Mouse (Mus musculus) erythroid progenitor cell, adult 5-6 weeks (primary cell): Measurements from ENCODE around the gene Htr1a. TPM values are rescaled to one million over a fixed set of nuclear protein-coding genes. Genes with fewer than 3 reads are reported as not detected.

Experiments used
- ATAC-seq: replicated peaks from 2 replicates; pipeline ENCODE4 v1.8.0; 2016; ENCODE audit warnings: moderate number of reproducible peaks, mild to moderate bottlenecking, moderate TSS enrichment, inconsistent platforms; ENCODE audit not compliant: poor library complexity, low FRiP score, severe bottlenecking
- total RNA-seq, 2 experiments: library from RNA; stranded (forward) in 1 of 2; stranded (reverse) in 1 of 2; fragments of 150-400 nt in 1 of 2; fragments of 186-747, 209-891 nt in 1 of 2; gene quantifications; 2 replicates each; pipeline versions ENCODE4 v1.2.3 to v1.2.4; 2015 to 2017; ENCODE audit warnings: low replicate concordance in 2 of 2

Htr1a gene
- total RNA-seq (2015; ENCODE audit: low replicate concordance) (not detected in 2 replicates), total RNA-seq (2017; ENCODE audit: low replicate concordance) (not detected in 2 replicates)

DNA sequence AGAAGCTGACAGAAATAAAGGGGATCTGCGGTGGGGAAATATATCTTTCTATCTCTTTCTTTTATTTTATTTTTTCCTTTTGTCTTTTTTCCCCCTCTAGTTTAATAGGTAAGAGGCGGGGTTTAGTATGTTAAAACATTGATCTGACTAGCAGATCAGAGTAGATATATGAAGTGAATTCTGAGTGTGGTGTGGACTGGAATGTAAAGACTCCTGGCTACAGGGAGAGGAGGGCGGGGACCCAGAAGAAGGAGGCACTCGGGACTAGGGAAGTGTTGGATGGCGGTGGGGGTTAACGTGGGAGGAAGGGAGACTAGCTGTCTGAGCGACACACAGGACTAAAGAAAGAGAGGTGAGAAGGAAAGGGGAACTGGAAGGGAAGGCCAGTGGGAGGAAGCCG is at the start of gene Htr1a:
TSS of gene Htr1a (plus strand) at position 301 of the 400 bp plus-strand sequence.
- ATAC-seq, result no peak

GRCm38 (mm10) chr13:105411535-105412326 is 31.7 kb upstream of the Htr1a start:
- no peak for ATAC-seq

DNA sequence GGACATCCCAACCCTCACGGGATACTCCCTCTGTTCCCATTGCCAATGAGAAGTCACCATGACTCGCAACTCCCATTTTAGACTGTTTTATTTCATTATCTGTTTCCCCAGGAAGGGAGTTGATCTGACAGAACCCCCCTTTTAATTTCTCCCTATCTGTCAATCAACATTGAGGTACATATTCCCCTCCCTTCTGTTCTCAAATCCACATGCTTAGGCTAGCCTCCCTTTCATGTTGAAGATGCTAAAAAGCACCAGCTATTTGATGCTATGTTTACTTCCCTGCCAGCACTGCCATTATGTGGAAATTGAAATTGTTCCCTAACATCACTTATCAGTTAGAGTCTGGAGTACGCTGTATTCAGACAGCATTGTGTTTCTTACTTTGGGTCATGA is 31.1 kb upstream of the Htr1a start:
- no peak for ATAC-seq

- ATAC-seq, result no peak
Measured at GRCm38 (mm10) chr13:105433141-105433540, 10.3 kb upstream of the Htr1a start.

- no peak for ATAC-seq
Measured at GRCm38 (mm10) chr13:105433630-105434029, 9.8 kb upstream of the Htr1a start.

DNA sequence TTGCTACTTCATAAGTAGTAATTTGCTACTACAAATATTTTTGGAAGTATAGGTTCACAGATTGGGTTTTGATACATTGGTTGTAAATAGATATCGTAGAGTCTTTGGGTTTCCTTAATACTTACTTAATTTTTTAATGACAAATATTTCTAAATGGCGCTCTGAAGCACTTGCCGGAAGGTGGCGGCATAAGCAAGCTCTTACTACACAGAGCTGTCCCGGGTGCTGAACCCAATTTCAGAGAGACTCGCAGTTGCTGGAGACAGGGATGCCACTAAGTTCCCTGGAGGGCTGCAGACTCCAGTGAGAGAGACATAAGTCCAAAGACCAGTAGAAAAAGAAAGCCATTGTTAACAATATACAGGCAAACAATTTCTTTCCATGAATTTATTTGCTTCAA is 863 bp upstream of the Htr1a start:
- no peak for ATAC-seq

DNA sequence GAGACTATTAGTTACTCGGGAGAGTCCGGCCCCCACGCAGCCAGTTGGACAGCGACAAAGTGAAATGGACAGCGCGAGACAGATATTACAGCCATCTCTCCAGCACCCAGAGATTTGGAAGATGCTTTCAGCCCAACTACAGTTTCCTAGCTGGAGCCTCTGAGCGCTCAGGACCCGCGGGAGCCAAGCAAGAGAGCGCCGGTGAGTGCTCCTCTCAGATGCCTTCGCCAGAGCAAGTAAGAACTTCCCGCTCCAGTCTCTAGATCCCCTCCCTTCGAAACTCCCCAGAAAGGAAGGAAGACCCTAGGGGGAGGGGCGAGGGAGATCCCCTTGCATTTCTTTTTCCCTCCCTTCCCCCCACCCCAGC is 415 bp downstream of the Htr1a start:
- ATAC-seq, result no peak

- peak; percentile 49; the same call in 1 of the 2 replicates for ATAC-seq
Measured at GRCm38 (mm10) chr13:105444238-105444894, 927 bp downstream of the Htr1a start.

DNA sequence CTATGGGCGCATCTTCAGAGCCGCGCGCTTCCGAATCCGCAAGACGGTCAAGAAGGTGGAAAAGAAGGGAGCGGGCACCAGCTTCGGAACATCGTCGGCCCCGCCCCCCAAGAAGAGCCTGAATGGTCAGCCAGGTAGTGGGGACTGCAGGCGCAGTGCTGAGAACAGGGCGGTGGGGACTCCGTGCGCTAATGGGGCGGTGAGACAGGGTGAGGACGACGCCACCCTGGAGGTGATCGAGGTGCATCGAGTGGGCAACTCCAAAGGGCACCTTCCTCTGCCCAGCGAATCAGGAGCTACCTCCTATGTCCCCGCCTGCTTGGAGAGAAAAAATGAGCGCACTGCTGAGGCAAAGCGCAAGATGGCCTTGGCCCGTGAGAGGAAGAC is 1.4 kb downstream of the Htr1a start:
- 0 out of 2 replicates have a peak, but pooled peaks have one; percentile 3 for ATAC-seq

DNA sequence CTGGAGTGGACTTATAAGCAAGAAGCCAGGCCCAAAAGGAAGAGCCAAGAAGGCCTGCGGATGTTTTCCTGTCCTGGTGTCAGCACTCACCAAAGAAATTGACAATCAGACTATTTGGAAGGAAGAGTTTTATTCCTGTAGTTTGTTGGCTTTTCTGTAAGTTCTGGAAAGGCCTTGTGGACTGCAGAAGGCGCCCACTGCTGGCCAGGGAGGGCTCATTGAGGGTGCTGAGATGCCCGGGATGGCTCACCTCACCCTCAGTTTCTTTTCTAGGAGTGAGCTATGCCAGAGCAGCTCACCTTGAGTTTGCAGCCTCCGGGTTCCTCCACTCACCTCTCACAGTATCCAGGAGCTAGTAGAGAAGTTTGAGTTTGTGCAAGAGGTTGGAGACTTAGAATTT is 2.8 kb downstream of the Htr1a start:
- no peak for ATAC-seq

GRCm38 (mm10) chr13:105447695-105448094 is 4.3 kb downstream of the Htr1a start:
- ATAC-seq, result no peak

DNA sequence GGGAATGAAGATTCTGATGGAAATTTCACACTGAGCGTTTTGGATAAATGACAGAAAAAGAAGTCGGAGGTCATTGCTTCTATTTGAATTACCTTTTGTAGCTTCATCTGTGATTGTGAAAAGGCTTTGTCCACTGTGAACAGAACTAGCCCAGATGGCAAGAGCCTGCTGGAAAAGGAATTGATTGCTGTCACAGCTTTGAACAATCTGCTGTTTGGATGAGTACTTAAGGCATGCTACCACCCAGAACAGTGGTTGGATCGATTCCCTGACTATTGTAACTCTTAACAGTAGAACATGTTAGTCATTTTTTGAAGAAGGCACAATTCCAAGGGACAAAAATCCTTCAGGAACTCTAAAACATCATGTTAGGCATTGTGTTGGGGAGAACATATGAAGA is 8.1 kb downstream of the Htr1a start:
- no peak for ATAC-seq

Other genes starting within 250 kb of the Htr1a start
- 1.3 TPM in 1 of 2 replicates, not detected in the other for gene Rnf180, start 148.8 kb upstream of the Htr1a start, total RNA-seq (2015; ENCODE audit: low replicate concordance)
- 0.13 TPM in 1 of 2 replicates, not detected in the other for gene Rnf180, start 148.8 kb upstream of the Htr1a start, total RNA-seq (2017; ENCODE audit: low replicate concordance)